Mouse (Mus musculus) kidney, postnatal 0 days (tissue): ENCODE results near the gene Arntl. TPM values are rescaled to one million over a fixed set of nuclear protein-coding genes. Genes with fewer than 3 reads are reported as not detected.

Experiments
- ATAC-seq: fragments of 200-750 bp; cut with Nextera tagmentation; replicated peaks from 2 replicates; pipeline ENCODE4 v1.8.0; 2017; ENCODE audit warnings: low read depth, moderate number of reproducible peaks, moderate TSS enrichment, moderate library complexity; ENCODE audit not compliant: low FRiP score
- DNase-seq: peaks from one replicate; pipeline ENCODE4 v3.0.0-alpha.2; 2016; ENCODE audit warnings: low spot score
- H3K27ac ChIP-seq: fragments of 300-500 bp; sonication (generic); 2 replicates; pipeline ENCODE4 v1.5.1; 2014; ENCODE audit warnings: mild to moderate bottlenecking
- H3K27me3 ChIP-seq: fragments of 300-500 bp; sonication (generic); 2 replicates; pipeline ENCODE4 v1.6.1; 2014; ENCODE audit warnings: low read length, mixed read lengths; ENCODE audit not compliant: insufficient read depth
- H3K36me3 ChIP-seq: fragments of 300-500 bp; sonication (generic); 2 replicates; pipeline ENCODE4 v1.6.1; 2014; ENCODE audit warnings: low read length, mixed read lengths; ENCODE audit not compliant: insufficient read depth
- H3K4me1 ChIP-seq: fragments of 300-500 bp; sonication (generic); replicated peaks from 2 replicates; pipeline ENCODE4 v1.6.1; 2014; ENCODE audit warnings: antibody characterized with exemption, low read length, mixed read lengths; ENCODE audit not compliant: insufficient read depth
- H3K4me2 ChIP-seq: fragments of 300-500 bp; sonication (generic); 2 replicates; pipeline ENCODE4 v1.6.1; 2014; ENCODE audit warnings: mild to moderate bottlenecking, low read length, moderate library complexity, mixed read lengths
- H3K4me3 ChIP-seq: fragments of 300-500 bp; sonication (generic); replicated peaks from 2 replicates; pipeline ENCODE4 v1.5.1; 2014; ENCODE audit warnings: low read depth, low read length
- H3K9ac ChIP-seq: fragments of 300-500 bp; sonication (generic); 2 replicates; pipeline ENCODE4 v1.6.1; 2014; ENCODE audit warnings: low read depth, low read length
- H3K9me3 ChIP-seq: fragments of 300-500 bp; sonication (generic); replicated peaks from 2 replicates; pipeline ENCODE4 v1.6.1; 2016; ENCODE audit warnings: low read length, inconsistent platforms, mixed read lengths
- CTCF ChIP-seq: IDR thresholded peaks from 2 replicates; pipeline ENCODE4 v1.5.1; 2016; ENCODE audit warnings: antibody characterized with exemption, low read depth, mild to moderate bottlenecking, moderate library complexity
- WGBS: fragments of 180-500 bp; shearing (Covaris S2); extraction: QIAGEN DNeasy Blood & Tissue Kit; methylation state at CpG from one replicate; pipeline ENCODE4 v1.1.7; 2014; 5-methylcytosine and 5-hydroxymethylcytosine counted together
- polyA plus RNA-seq: library from polyadenylated mRNA; unstranded; fragments of >200 nt; fragmentation: Nextera tagmentation; extraction: Ambion mirVana; gene quantifications from 2 replicates; pipeline ENCODE4 v1.2.1, GENCODE M21; 2015

Gene Arntl
- polyA plus RNA-seq, 1 experiment from 2014 or later = 13.2 TPM

DNA sequence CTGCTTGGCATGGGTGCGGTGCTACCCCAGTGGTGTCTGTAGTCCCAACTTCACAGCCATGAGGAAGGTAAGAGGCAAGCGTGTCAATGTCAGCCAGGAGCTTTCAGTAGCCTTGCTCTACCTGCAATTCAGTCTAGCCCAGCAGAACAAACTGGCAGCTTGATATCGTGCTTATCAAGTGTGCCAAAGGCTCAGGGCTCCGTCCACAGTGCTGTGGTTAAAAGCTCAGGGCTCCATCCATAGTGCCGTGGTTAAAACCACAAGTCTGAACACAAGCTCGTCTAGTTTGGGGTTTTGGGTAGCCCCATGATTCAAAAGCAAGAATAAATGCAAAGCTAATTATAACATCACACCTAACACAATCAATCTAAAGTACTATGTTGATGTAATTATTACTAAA is 87.3 kb downstream of the Arntl start:
- Histone ChIP-seq H3K27me3 (no peaks in the 10 kb centered on the region), H3K4me2 (no peak overlapping the region), H3K9ac (no peak overlapping the region), H3K9me3 (no peaks in the 10 kb centered on the region), H3K4me1 (no peaks in the 10 kb centered on the region), H3K36me3 (0 out of 2 replicates have a peak, but pooled peaks cover 3% of the 10 kb centered on the region), H3K4me3 (no peak overlapping the region), H3K27ac (no peak overlapping the region)
- 88% methylated on average over 6 of the region's 6 CpGs for WGBS
- DNase-seq = no peak
- TF ChIP-seq CTCF = no peak
- no peak for ATAC-seq

DNA sequence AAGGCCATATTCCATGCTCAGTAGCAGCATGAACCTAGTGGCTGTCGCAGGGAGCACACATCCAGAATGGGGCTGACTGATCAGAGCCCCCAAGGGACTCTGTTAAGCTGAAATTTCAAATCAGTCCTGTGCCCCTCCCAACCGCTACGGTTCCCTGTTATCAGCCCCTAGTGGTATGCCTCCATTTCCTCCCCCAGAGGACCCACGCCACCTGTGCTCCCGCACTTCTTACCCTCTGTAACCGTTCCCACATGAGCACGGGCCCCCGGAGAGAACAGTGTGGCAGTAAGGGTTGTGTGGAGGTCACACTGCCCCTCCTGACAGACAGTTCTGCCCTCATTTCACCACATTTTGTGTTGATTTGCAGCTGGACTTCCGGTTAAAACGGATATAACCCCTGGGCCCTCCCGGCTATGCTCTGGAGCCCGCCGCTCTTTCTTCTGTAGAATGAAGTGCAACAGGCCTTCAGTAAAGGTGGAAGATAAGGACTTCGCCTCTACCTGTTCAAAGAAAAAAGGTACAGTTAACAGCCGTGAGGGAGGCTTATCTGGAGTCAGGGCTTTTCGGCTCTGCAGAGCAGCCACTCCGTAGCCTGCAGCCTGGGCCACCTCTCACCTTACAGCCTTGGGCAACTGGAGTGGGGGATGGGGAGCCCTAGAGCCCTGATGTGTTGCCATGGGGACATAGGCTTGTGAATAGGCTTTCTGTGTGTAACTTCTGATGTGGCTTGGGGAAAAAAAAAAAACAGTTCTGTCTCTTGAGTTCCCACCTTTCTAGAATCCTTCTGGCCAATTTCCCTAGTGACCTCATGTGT is 88.0 kb downstream of the Arntl start:
- WGBS = 32% methylated on average over 17 of the region's 17 CpGs
- Histone ChIP-seq H3K36me3 (0 out of 2 replicates have a peak, but pooled peaks cover 3% of the 10 kb centered on the region), H3K4me1 (no peaks in the 10 kb centered on the region), H3K9ac (no peak overlapping the region), H3K9me3 (no peaks in the 10 kb centered on the region), H3K27ac (no peak overlapping the region), H3K4me2 (no peak overlapping the region), H3K4me3 (no peak overlapping the region), H3K27me3 (no peaks in the 10 kb centered on the region)
- peak; percentile 34 for DNase-seq
- TF ChIP-seq CTCF = no peak
- ATAC-seq = no peak

DNA sequence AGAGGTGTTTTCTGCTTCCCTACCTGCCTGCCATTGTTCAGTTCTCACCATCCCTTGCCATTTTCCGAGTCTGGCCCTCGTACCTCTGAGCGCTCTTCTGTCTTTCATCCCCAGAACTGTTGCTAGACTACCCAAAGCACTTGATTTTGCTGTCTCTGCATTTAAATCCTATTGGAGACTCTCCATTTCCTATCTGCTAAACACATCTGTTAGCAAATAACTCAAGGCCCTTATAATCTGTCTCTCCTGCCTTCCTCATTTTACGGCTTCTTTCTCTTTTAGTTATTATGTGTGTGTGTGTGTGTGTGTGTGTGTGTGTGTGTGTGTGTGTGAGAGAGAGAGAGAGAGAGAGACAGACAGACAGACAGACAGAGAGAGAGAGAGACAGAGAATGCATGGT is 90.5 kb downstream of the Arntl start:
- H3K36me3 ChIP-seq = 0 out of 2 replicates have a peak, but pooled peaks cover 3% of the 10 kb centered on the region

DNA sequence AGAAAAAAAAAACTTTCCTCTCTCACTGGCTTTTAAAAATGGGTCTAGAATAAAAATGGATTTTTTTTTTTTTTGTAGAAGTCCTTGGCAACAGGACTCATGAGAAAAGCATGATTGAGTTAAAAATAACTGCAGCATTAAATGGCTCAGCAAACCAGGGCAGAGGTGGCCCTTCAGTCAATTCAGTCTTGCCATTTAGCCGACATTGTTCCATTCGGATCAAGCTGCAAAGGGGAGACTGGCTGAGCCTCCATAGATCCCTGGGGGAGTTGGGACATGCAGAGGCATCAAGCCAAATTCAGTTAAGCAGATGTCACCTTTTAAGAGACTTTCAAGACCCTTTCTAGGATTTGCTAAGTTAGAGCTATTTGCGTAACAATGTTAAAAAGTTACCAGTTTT is 102.9 kb downstream of the Arntl start:
- Histone ChIP-seq H3K9me3 (no peaks in the 10 kb centered on the region), H3K27ac (no peak overlapping the region), H3K4me2 (no peak overlapping the region), H3K4me1 (no peaks in the 10 kb centered on the region), H3K36me3 (0 out of 2 replicates have a peak, but pooled peaks cover 10% of the 10 kb centered on the region), H3K4me3 (no peak overlapping the region), H3K27me3 (no peaks in the 10 kb centered on the region), H3K9ac (no peak overlapping the region)
- DNase-seq (no peak), ATAC-seq (no peak)
- 67% methylated on average over 3 of the region's 3 CpGs for WGBS
- no peak for TF ChIP-seq CTCF

More for the DNA sequence above, 90.5 kb downstream of the Arntl start:
- H3K4me2 ChIP-seq = no peak overlapping the region
- no peaks in the 10 kb centered on the region for H3K27me3 ChIP-seq
- no peak for DNase-seq
- WGBS = 96% methylated on average over 4 of the region's 4 CpGs
- ATAC-seq = no peak
- H3K9me3 ChIP-seq = no peaks in the 10 kb centered on the region
- no peak overlapping the region for H3K9ac ChIP-seq
- H3K4me3 ChIP-seq = no peak overlapping the region
- no peaks in the 10 kb centered on the region for H3K4me1 ChIP-seq
- no peak overlapping the region for H3K27ac ChIP-seq
- no peak for TF ChIP-seq CTCF

- Histone ChIP-seq H3K9ac (no peak overlapping the region), H3K4me3 (no peak overlapping the region), H3K9me3 (no peaks in the 10 kb centered on the region), H3K36me3 (0 out of 2 replicates have a peak, but pooled peaks cover 8% of the 10 kb centered on the region), H3K27me3 (no peaks in the 10 kb centered on the region), H3K27ac (no peak overlapping the region), H3K4me2 (no peak overlapping the region), H3K4me1 (no peaks in the 10 kb centered on the region)
- WGBS = 24% methylated on average over 2 of the region's 2 CpGs
- ATAC-seq (no peak), DNase-seq (peak; percentile 74)
- peak; percentile 76 for TF ChIP-seq CTCF
These were observed 104.5 kb downstream of the Arntl start for GRCm38 (mm10) chr7:113311784-113312183.

GRCm38 (mm10) chr7:113320128-113320527 is 112.9 kb downstream of the Arntl start:
- no peak overlapping the region for H3K9ac ChIP-seq
- H3K27me3 ChIP-seq = no peaks in the 10 kb centered on the region
- no peak for ATAC-seq
- no peak for DNase-seq
- H3K27ac ChIP-seq = no peak overlapping the region
- no peak overlapping the region for H3K4me3 ChIP-seq
- no peak overlapping the region for H3K4me2 ChIP-seq
- H3K4me1 ChIP-seq = no peaks in the 10 kb centered on the region
- H3K36me3 ChIP-seq = 0 out of 2 replicates have a peak, but pooled peaks cover 3% of the 10 kb centered on the region
- 69% methylated on average over 1 of the region's 1 CpGs for WGBS
- H3K9me3 ChIP-seq = no peaks in the 10 kb centered on the region
- no peak for TF ChIP-seq CTCF
